ENCODE assay signal across 21 mouse cellular contexts in the genomic region with DNA sequence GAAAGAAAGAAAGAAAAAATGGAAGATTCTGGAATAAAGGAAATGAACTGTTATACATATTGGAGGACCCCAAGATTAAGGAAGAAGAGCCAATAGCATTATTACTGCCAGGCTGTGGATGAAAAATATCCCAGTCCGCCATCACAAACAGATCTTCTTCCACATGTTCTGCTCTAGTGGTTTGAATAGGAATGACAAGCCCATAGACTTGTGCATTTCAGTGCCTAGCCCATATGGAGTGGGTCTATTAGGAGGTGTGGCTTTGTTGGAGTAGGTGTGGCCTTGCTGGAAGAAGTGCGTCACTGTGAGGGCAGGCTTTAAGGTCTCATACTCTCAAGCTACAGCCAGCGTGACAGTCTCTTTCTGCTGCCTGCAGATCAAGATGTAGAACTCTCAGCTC. TPM values are rescaled to one million over a fixed set of nuclear protein-coding genes. Genes with fewer than 3 reads are reported as not detected.
DNase-seq lines count a peak whose midpoint lies in the region; ATAC-seq and TF ChIP-seq lines count a peak whose summit lies in the region.
"Had no signal": no experiment of that assay in that cellular context is flagged by ENCODE, and none has a peak within 500 bp of the region (broad histone marks: within the 10 kb centered on the region; RNA-seq: fewer than 3 reads in every experiment).

No protein-coding gene starts in this region.

- no peaks in the 10 kb centered on the region for H3K4me1 ChIP-seq in intestine, postnatal 0 days (replicated peaks; ENCODE audit: control insufficient read depth, insufficient read depth, low read length)
- no peaks in the 10 kb centered on the region for H3K4me1 ChIP-seq in intestine, embryonic 16.5 days (ENCODE audit: control insufficient read depth, insufficient read depth, low read length)
- H3K4me1 ChIP-seq in MEL (ENCODE audit: control insufficient read depth in 1 of 2, insufficient read depth in 2 of 2, low read length in 2 of 2): no peaks in the 10 kb centered on the region
- H3K4me1 ChIP-seq: embryonic facial prominence, embryonic 12.5 days; heart, embryonic 10.5 days; intestine, embryonic 15.5 days had no signal

- 83% methylated on average over 3 of the region's 3 CpGs for WGBS in intestine, postnatal 0 days
- 84% methylated on average over 3 of the region's 3 CpGs for WGBS in intestine, embryonic 16.5 days

- DNase-seq in 3T3-L1 (ENCODE audit: low read depth, low spot score) (peak; percentile 20), MEL (ENCODE audit: low read depth, low spot score) (peak; percentile 33)
- DNase-seq in cerebellum, postnatal 36 days: no peak
- DNase-seq in left cerebral cortex, postnatal 4 days: no peak
- DNase-seq: adrenal gland, adult 2 months; cerebellum, adult 11 months; cerebellum, postnatal 10 days; gastrocnemius, postnatal 36 days; heart, postnatal 4 days; thymus, adult 18-20 months; thymus, postnatal 36 days had no signal

- H3K4me2 ChIP-seq in intestine, postnatal 0 days (replicated peaks; ENCODE audit: low read depth): no peak overlapping the region
- no peak overlapping the region for H3K4me2 ChIP-seq in intestine, embryonic 16.5 days (ENCODE audit: low read depth, low read length)
- H3K4me2 ChIP-seq: embryonic facial prominence, embryonic 12.5 days; hindbrain, embryonic 14.5 days; intestine, embryonic 15.5 days; midbrain, embryonic 13.5 days; neural tube, embryonic 15.5 days had no signal

- H3K27ac ChIP-seq in intestine, postnatal 0 days (ENCODE audit: low read depth, low read length): no peak overlapping the region
- no peak overlapping the region for H3K27ac ChIP-seq in intestine, embryonic 16.5 days (ENCODE audit: low read length)
- no peak overlapping the region for H3K27ac ChIP-seq in MEL (ENCODE audit: control insufficient read depth, low read depth, low read length)
- H3K27ac ChIP-seq: embryonic facial prominence, embryonic 12.5 days; heart, embryonic 10.5 days; hindbrain, embryonic 14.5 days; intestine, embryonic 15.5 days; midbrain, embryonic 13.5 days; neural tube, embryonic 15.5 days had no signal

- H3K9ac ChIP-seq in intestine, postnatal 0 days (ENCODE audit: low read depth, low read length): no peak overlapping the region
- H3K9ac ChIP-seq in intestine, embryonic 16.5 days (ENCODE audit: low read depth, low read length): no peak overlapping the region
- no peak overlapping the region for H3K9ac ChIP-seq in MEL (ENCODE audit: control insufficient read depth, low read depth, low read length, poor library complexity, severe bottlenecking)
- H3K9ac ChIP-seq: embryonic facial prominence, embryonic 12.5 days; hindbrain, embryonic 14.5 days; intestine, embryonic 15.5 days; midbrain, embryonic 13.5 days; neural tube, embryonic 15.5 days had no signal

- intact Hi-C loops in left cerebral cortex, postnatal 4 days (cut with DNase I): no loop called here

- no peak for ATAC-seq in intestine, postnatal 0 days
- no peak for ATAC-seq in intestine, embryonic 16.5 days
- peak; percentile 42 for ATAC-seq in megakaryocyte progenitor cell, adult 5-6 weeks (replicated peaks; ENCODE audit: poor library complexity)
- ATAC-seq: intestine, embryonic 15.5 days; midbrain, embryonic 13.5 days had no signal

- H3K79me2 ChIP-seq in MEL (ENCODE audit: control insufficient read depth, insufficient read depth, low read length, poor library complexity): no peaks in the 10 kb centered on the region

- H3K27me3 ChIP-seq in intestine, postnatal 0 days (replicated peaks; ENCODE audit: control insufficient read depth, insufficient read depth, low read length): no peaks in the 10 kb centered on the region
- H3K27me3 ChIP-seq in intestine, embryonic 16.5 days (replicated peaks; ENCODE audit: control insufficient read depth, insufficient read depth, low read length): no peaks in the 10 kb centered on the region
- H3K27me3 ChIP-seq in MEL (ENCODE audit: control insufficient read depth in 1 of 2, insufficient read depth in 2 of 2, low read length in 2 of 2): no peaks in the 10 kb centered on the region; a peak in 1 of 4 replicates
- H3K27me3 ChIP-seq: embryonic facial prominence, embryonic 12.5 days; intestine, embryonic 15.5 days; midbrain, embryonic 13.5 days; neural tube, embryonic 15.5 days had no signal

- no peak overlapping the region for H3K4me3 ChIP-seq in intestine, postnatal 0 days (ENCODE audit: low read depth, low read length)
- H3K4me3 ChIP-seq in intestine, embryonic 16.5 days (ENCODE audit: low read length): no peak overlapping the region
- H3K4me3 ChIP-seq in MEL (ENCODE audit: control insufficient read depth in 1 of 2, insufficient read depth in 1 of 2, low read depth in 2 of 2, low read length in 2 of 2): no peak overlapping the region
- H3K4me3 ChIP-seq: embryonic facial prominence, embryonic 12.5 days; heart, embryonic 10.5 days; intestine, embryonic 15.5 days; midbrain, embryonic 13.5 days; myocyte; neural tube, embryonic 15.5 days had no signal

- TF ChIP-seq RAD21 in MEL (IDR thresholded peaks at IDR 0.05; ENCODE audit: low read depth, low read length): no peak

- no peak for TF ChIP-seq EP300 in MEL (IDR thresholded peaks at IDR 0.05; ENCODE audit: low read depth in 1 of 2, low read length in 2 of 2)

- 0 out of 2 replicates have a peak, but pooled peaks have one; percentile 5 for TF ChIP-seq CTCF in intestine, postnatal 0 days (IDR thresholded peaks at IDR 0.05; ENCODE audit: low read depth)
- no peak; a peak in 1 of 6 replicates for TF ChIP-seq CTCF in MEL (IDR thresholded peaks at IDR 0.05 in 2 of 3, conservative IDR thresholded peaks at IDR 0.05 in 1 of 3; ENCODE audit: control insufficient read depth in 1 of 3, insufficient read depth in 1 of 3, low read depth in 2 of 3, low read length in 3 of 3, poor library complexity in 1 of 3, severe bottlenecking in 1 of 3)

- H3K36me3 ChIP-seq in intestine, postnatal 0 days (ENCODE audit: control insufficient read depth, insufficient read depth): no peaks in the 10 kb centered on the region
- H3K36me3 ChIP-seq in intestine, embryonic 16.5 days (ENCODE audit: control insufficient read depth, insufficient read depth, low read length): no peaks in the 10 kb centered on the region
- H3K36me3 ChIP-seq in MEL (ENCODE audit: control insufficient read depth in 1 of 2, insufficient read depth in 2 of 2, low read length in 2 of 2): no peaks in the 10 kb centered on the region
- H3K36me3 ChIP-seq: embryonic facial prominence, embryonic 12.5 days; heart, embryonic 10.5 days; intestine, embryonic 15.5 days; midbrain, embryonic 13.5 days; neural tube, embryonic 15.5 days had no signal

- no peaks in the 10 kb centered on the region for H3K9me3 ChIP-seq in intestine, postnatal 0 days (ENCODE audit: control insufficient read depth)
- H3K9me3 ChIP-seq in intestine, embryonic 16.5 days (ENCODE audit: control insufficient read depth, low read length): no peaks in the 10 kb centered on the region
- H3K9me3 ChIP-seq in MEL (replicated peaks; ENCODE audit: insufficient read depth, low read length): no peaks in the 10 kb centered on the region
- H3K9me3 ChIP-seq: embryonic facial prominence, embryonic 12.5 days; heart, embryonic 10.5 days; intestine, embryonic 15.5 days; midbrain, embryonic 13.5 days; neural tube, embryonic 15.5 days had no signal

- TF ChIP-seq POLR2A in MEL (IDR thresholded peaks at IDR 0.05; ENCODE audit: control insufficient read depth in 1 of 2, insufficient read depth in 1 of 2, low read depth in 1 of 2, low read length in 2 of 2, poor library complexity in 1 of 2): no peak

TF ChIP-seq in MEL, 35 proteins besides CTCF, POLR2A, EP300 and RAD21:
- TF ChIP-seq KAT2A (conservative IDR thresholded peaks at IDR 0.05; ENCODE audit: low read depth, low read length): no peak
- no peak for TF ChIP-seq HCFC1 (IDR thresholded peaks at IDR 0.05; ENCODE audit: low read depth, low read length)
- no peak for TF ChIP-seq TCF12 (IDR thresholded peaks at IDR 0.05; ENCODE audit: low read depth, low read length)
- no peak for TF ChIP-seq ZKSCAN1 (IDR thresholded peaks at IDR 0.05; ENCODE audit: low read depth, low read length)
- no peak for TF ChIP-seq ZNF384 (IDR thresholded peaks at IDR 0.05; ENCODE audit: low read depth, low read length)
- TF ChIP-seq NRF1 (IDR thresholded peaks at IDR 0.05; ENCODE audit: insufficient read depth, low read depth, low read length, poor library complexity, severe bottlenecking): no peak
- no peak for TF ChIP-seq BHLHE40 (IDR thresholded peaks at IDR 0.05; ENCODE audit: borderline replicate concordance, low read depth, low read length)
- no peak for TF ChIP-seq MXI1 (IDR thresholded peaks at IDR 0.05; ENCODE audit: low read depth, low read length)
- TF ChIP-seq TAL1 (IDR thresholded peaks at IDR 0.05; ENCODE audit: low read length): no peak
- TF ChIP-seq CHD2 (IDR thresholded peaks at IDR 0.05; ENCODE audit: low read length): no peak
- TF ChIP-seq MYB (IDR thresholded peaks at IDR 0.05; ENCODE audit: low read depth, low read length): no peak
- TF ChIP-seq MAFK (IDR thresholded peaks at IDR 0.05; ENCODE audit: borderline replicate concordance, low read depth, low read length): no peak
- TF ChIP-seq JUND (IDR thresholded peaks at IDR 0.05; ENCODE audit: low read depth, low read length): no peak
- TF ChIP-seq NELFE (IDR thresholded peaks at IDR 0.05; ENCODE audit: low read depth, low read length): no peak
- no peak for TF ChIP-seq TBP (IDR thresholded peaks at IDR 0.05; ENCODE audit: low read depth, low read length)

RNA-seq across cellular contexts. Expression of gene Helb, which starts 10.9 kb away (rescaled TPM):
- polyA plus RNA-seq in intestine, postnatal 0 days (2015; fragmentation: Nextera tagmentation; extraction: Ambion mirVana): 2.3 and 3.1 TPM in 2 replicates
- polyA plus RNA-seq in intestine, embryonic 16.5 days (2015; fragmentation: Nextera tagmentation; extraction: Ambion mirVana): 4.1 and 4.2 TPM in 2 replicates
- 10.2 and 12.8 TPM in 2 replicates for total RNA-seq in MEL (2012; rRNA removed)
- polyA plus RNA-seq in MEL (2012; ENCODE audit: insufficient read depth in 1 of 2, insufficient read length in 2 of 2, low read depth in 1 of 2, low replicate concordance in 2 of 2, missing spikeins in 1 of 2): 10 to 100 TPM; 18.5 to 78.3 TPM
- total RNA-seq in megakaryocyte progenitor cell, adult 5-6 weeks (2015): 15.1 and 18.4 TPM in 2 replicates
- 29.2 and 34.2 TPM in 2 replicates for total RNA-seq in megakaryocyte progenitor cell, adult 5-6 weeks (2017)
- 1 to 10 TPM; 3.6 to 3.9 TPM for total RNA-seq in left cerebral cortex, postnatal 4 days (2021)

Comparison
In these comparisons a context has a peak if more than half of its experiments do, and no peak if none do; other contexts are left out.
1. DNase-seq: peak in 3T3-L1 (single experiment) and MEL (single experiment); none in cerebellum, postnatal 36 days (0 of 2) and left cerebral cortex, postnatal 4 days (single experiment).